ENCODE assay signal across 11 mouse cellular contexts in the genomic region with DNA sequence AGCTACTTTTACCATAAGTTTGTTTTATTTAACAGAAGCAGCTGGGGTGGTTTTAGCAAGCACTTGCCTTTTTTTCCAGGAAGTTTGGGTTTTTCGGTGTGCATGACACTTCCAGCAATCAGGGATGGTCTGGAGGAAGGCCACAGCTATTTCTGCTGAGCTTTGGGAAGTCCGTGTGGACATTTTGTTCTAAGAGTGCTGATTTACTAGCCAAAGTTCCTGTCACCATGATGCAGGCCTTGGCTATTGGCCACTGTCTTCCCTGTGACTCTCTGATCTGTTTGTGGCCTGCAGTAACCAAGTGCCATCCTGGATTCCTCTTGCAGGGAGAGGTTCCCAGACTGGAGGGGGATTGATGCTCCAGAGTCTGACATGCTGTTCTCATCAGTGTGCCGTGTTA. TPM values are rescaled to one million over a fixed set of nuclear protein-coding genes. Genes with fewer than 3 reads are reported as not detected.
A peak's percentile ranks its signal among the peaks of the same experiment; 100 is the strongest.
DNase-seq lines count a peak whose midpoint lies in the region; ATAC-seq and TF ChIP-seq lines count a peak whose summit lies in the region.
"Had no signal": no experiment of that assay in that cellular context is flagged by ENCODE, and none has a peak within 500 bp of the region (broad histone marks: within the 10 kb centered on the region; RNA-seq: fewer than 3 reads in every experiment).

No protein-coding gene starts in this region.

- peaks cover 20% of the 10 kb centered on the region for H3K4me1 ChIP-seq in cortical plate, adult 2 months (ENCODE audit: control insufficient read depth, insufficient read depth, low read length)
- no peaks in the 10 kb centered on the region for H3K4me1 ChIP-seq in forebrain, embryonic 13.5 days
- H3K4me1 ChIP-seq: forebrain, embryonic 15.5 days had no signal

- peaks cover 40% of the 10 kb centered on the region for H3K36me3 ChIP-seq in forebrain, embryonic 13.5 days (ENCODE audit: poor library complexity, severe bottlenecking)

- no peak overlapping the region for H3K4me2 ChIP-seq in forebrain, embryonic 13.5 days
- H3K4me2 ChIP-seq: forebrain, embryonic 15.5 days had no signal

- peak; percentile 81 for DNase-seq in kidney, adult 9 months
- no peak for DNase-seq in kidney, postnatal 10 days
- DNase-seq in heart, adult 8-10 months (ENCODE audit: low spot score) = peak; percentile 82
- peak; percentile 76 for DNase-seq in kidney, postnatal 14 days
- DNase-seq in thymus, postnatal 0 days (ENCODE audit: low spot score) = no peak
- DNase-seq in yolk sac, embryonic 10.5 days (ENCODE audit: low spot score) = no peak
- DNase-seq: thymus, adult 2 months had no signal

- no peak for TF ChIP-seq POLR2A in cortical plate, adult 2 months (IDR thresholded peaks at IDR 0.05; ENCODE audit: extremely low read depth, insufficient read depth, low read length)

- no peaks in the 10 kb centered on the region for H3K9me3 ChIP-seq in forebrain, embryonic 13.5 days (replicated peaks)
- H3K9me3 ChIP-seq: forebrain, embryonic 15.5 days had no signal

- ATAC-seq in forebrain, embryonic 13.5 days = no peak
- ATAC-seq: activated CD4-positive, CD25-positive, alpha-beta regulatory T cell, adult 4 months; forebrain, embryonic 15.5 days had no signal

- H3K27me3 ChIP-seq in forebrain, embryonic 13.5 days = no peaks in the 10 kb centered on the region
- H3K27me3 ChIP-seq: forebrain, embryonic 15.5 days had no signal

- H3K9ac ChIP-seq in forebrain, embryonic 13.5 days = no peak overlapping the region
- H3K9ac ChIP-seq: forebrain, embryonic 15.5 days had no signal

- H3K27ac ChIP-seq in cortical plate, adult 2 months (ENCODE audit: insufficient read depth, low read length) = peak overlapping the region; percentile 0; the same call in 1 of the 2 replicates
- H3K27ac ChIP-seq in forebrain, embryonic 13.5 days = no peak overlapping the region
- H3K27ac ChIP-seq: forebrain, embryonic 15.5 days had no signal

- no peak overlapping the region for H3K4me3 ChIP-seq in cortical plate, adult 2 months (ENCODE audit: insufficient read depth, low read length)
- H3K4me3 ChIP-seq in forebrain, embryonic 13.5 days = no peak overlapping the region
- H3K4me3 ChIP-seq: forebrain, embryonic 15.5 days had no signal

- no peak for TF ChIP-seq CTCF in cortical plate, adult 2 months (IDR thresholded peaks at IDR 0.05; ENCODE audit: extremely low read depth, insufficient read depth, low read length)

- 88% methylated on average over 3 of the region's 3 CpGs for WGBS in forebrain, embryonic 13.5 days

RNA-seq across cellular contexts. Expression of a gene that starts 39.0 kb away (rescaled TPM):
- polyA plus RNA-seq in cortical plate, adult 2 months (2012; rRNA removed) = 30.5 and 32.0 TPM in 2 replicates
- 10 to 100 TPM in 2 of 4 experiments, 1 to 10 TPM in 2; 6.8 to 11.1 (median 9.0) TPM for total RNA-seq in heart, adult 8-10 months (2022)
- 15.9 and 19.0 TPM in 2 replicates for polyA plus RNA-seq in thymus, postnatal 0 days (2015; fragmentation: Nextera tagmentation; extraction: Ambion mirVana)
- polyA plus RNA-seq in forebrain, embryonic 13.5 days (2015; fragmentation: Nextera tagmentation; extraction: Ambion mirVana) = 10.3 and 11.3 TPM in 2 replicates

Comparison
In these comparisons a context has a peak if more than half of its experiments do, and no peak if none do; other contexts are left out.
1. DNase-seq: peak in kidney, adult 9 months (single experiment), heart, adult 8-10 months (single experiment) and kidney, postnatal 14 days (single experiment); none in kidney, postnatal 10 days (single experiment), thymus, postnatal 0 days (single experiment) and yolk sac, embryonic 10.5 days (single experiment).